Mouse (Mus musculus) hindbrain, embryonic 14.5 days (tissue): ENCODE results near the gene Alkbh4. TPM values are rescaled to one million over a fixed set of nuclear protein-coding genes. Genes with fewer than 3 reads are reported as not detected.
A peak's percentile ranks its signal among the peaks of the same experiment; 100 is the strongest.

Experiments
- ATAC-seq: fragments of 200-750 bp; cut with Nextera tagmentation; 2 replicates; pipeline ENCODE4 v1.8.0; 2017; ENCODE audit warnings: moderate number of reproducible peaks, mild to moderate bottlenecking, moderate TSS enrichment, moderate library complexity; ENCODE audit not compliant: low FRiP score
- DNase-seq: peaks from one replicate; pipeline ENCODE4 v3.0.0-alpha.2; 2015; ENCODE audit warnings: low spot score
- H3K27ac ChIP-seq: fragments of 300-500 bp; sonication (generic); 2 replicates; pipeline ENCODE4 v1.5.1; 2014; ENCODE audit warnings: mild to moderate bottlenecking, moderate library complexity
- H3K27me3 ChIP-seq: fragments of 300-500 bp; sonication (generic); 2 replicates; pipeline ENCODE4 v1.6.1; 2014; ENCODE audit warnings: mild to moderate bottlenecking, low read length, mixed read lengths; ENCODE audit not compliant: control insufficient read depth, insufficient read depth
- H3K36me3 ChIP-seq: fragments of 300-500 bp; sonication (generic); replicated peaks from 2 replicates; pipeline ENCODE4 v1.6.1; 2014; ENCODE audit not compliant: control insufficient read depth, insufficient read depth
- H3K4me1 ChIP-seq: fragments of 300-500 bp; sonication (generic); replicated peaks from 2 replicates; pipeline ENCODE4 v1.6.1; 2014; ENCODE audit warnings: antibody characterized with exemption, low read length, mixed read lengths; ENCODE audit not compliant: control insufficient read depth, insufficient read depth
- H3K4me2 ChIP-seq: fragments of 300-500 bp; sonication (generic); replicated peaks from 2 replicates; pipeline ENCODE4 v1.6.1; 2014; ENCODE audit warnings: mild to moderate bottlenecking, moderate library complexity
- H3K4me3 ChIP-seq: fragments of 300-500 bp; sonication (generic); replicated peaks from 2 replicates; pipeline ENCODE4 v1.5.1; 2014; ENCODE audit warnings: mild to moderate bottlenecking, low read length
- H3K9ac ChIP-seq: fragments of 300-500 bp; sonication (generic); 2 replicates; pipeline ENCODE4 v1.6.1; 2014
- H3K9me3 ChIP-seq: fragments of 300-500 bp; sonication (generic); 2 replicates; pipeline ENCODE4 v1.6.1; 2016; ENCODE audit warnings: low read length; ENCODE audit not compliant: control insufficient read depth
- WGBS: fragments of 180-500 bp; shearing (Covaris S2); extraction: QIAGEN DNeasy Blood & Tissue Kit; methylation state at CpG from one replicate; pipeline ENCODE4 v1.1.7; 2014; 5-methylcytosine and 5-hydroxymethylcytosine counted together
- polyA plus RNA-seq: library from polyadenylated mRNA; unstranded; fragments of >200 nt; fragmentation: Nextera tagmentation; extraction: Ambion mirVana; gene quantifications from 2 replicates; pipeline ENCODE4 v1.2.1, GENCODE M21; 2014

The Alkbh4 gene
- polyA plus RNA-seq, 1 experiment from 2014 or later: 17.1 TPM

GRCm38 (mm10) chr5:136171363-136172341, 35.7 kb downstream of the Alkbh4 start:
- H3K9me3 ChIP-seq: no peaks in the 10 kb centered on the region
- peaks cover 17% of the 10 kb centered on the region for H3K4me1 ChIP-seq
- H3K27me3 ChIP-seq: no peaks in the 10 kb centered on the region
- peak overlapping the region; percentile 81 for H3K27ac ChIP-seq
- peak overlapping the region; percentile 61 for H3K4me2 ChIP-seq
- H3K4me3 ChIP-seq: peak overlapping the region; percentile 68
- ATAC-seq (no peak), DNase-seq (no peak)
- H3K36me3 ChIP-seq: peaks cover 5% of the 10 kb centered on the region; the same call in 1 of the 2 replicates
- WGBS: 40% methylated on average over 17 of the region's 17 CpGs
- peak overlapping the region; percentile 85 for H3K9ac ChIP-seq

- H3K9ac ChIP-seq: no peak overlapping the region
- no peaks in the 10 kb centered on the region for H3K9me3 ChIP-seq
- no peak overlapping the region for H3K4me2 ChIP-seq
- peaks cover 2% of the 10 kb centered on the region; the same call in 1 of the 2 replicates for H3K36me3 ChIP-seq
- no peak overlapping the region for H3K27ac ChIP-seq
- peaks cover 17% of the 10 kb centered on the region for H3K4me1 ChIP-seq
- WGBS: 83% methylated on average over 9 of the region's 9 CpGs
- no peak overlapping the region for H3K4me3 ChIP-seq
- H3K27me3 ChIP-seq: no peaks in the 10 kb centered on the region
- ATAC-seq: no peak
- DNase-seq: no peak
Observed at GRCm38 (mm10) chr5:136172939-136173338, 37.0 kb downstream of the Alkbh4 start.

GRCm38 (mm10) chr5:136173606-136174463, 37.9 kb downstream of the Alkbh4 start:
- Histone ChIP-seq H3K4me2 (no peak overlapping the region), H3K27ac (peak overlapping the region; percentile 55; the same call in 1 of the 2 replicates), H3K9ac (no peak overlapping the region), H3K27me3 (no peaks in the 10 kb centered on the region), H3K4me1 (peaks cover 17% of the 10 kb centered on the region), H3K9me3 (no peaks in the 10 kb centered on the region), H3K36me3 (peaks cover 11% of the 10 kb centered on the region), H3K4me3 (no peak overlapping the region)
- DNase-seq (no peak), ATAC-seq (no peak)
- WGBS: 40% methylated on average over 9 of the region's 9 CpGs

- Histone ChIP-seq H3K4me3 (no peak overlapping the region), H3K9me3 (no peaks in the 10 kb centered on the region), H3K4me2 (no peak overlapping the region), H3K9ac (no peak overlapping the region), H3K27me3 (no peaks in the 10 kb centered on the region), H3K27ac (no peak overlapping the region), H3K4me1 (no peaks in the 10 kb centered on the region), H3K36me3 (peaks cover 66% of the 10 kb centered on the region)
- 86% methylated on average over 5 of the region's 5 CpGs for WGBS
- ATAC-seq (no peak), DNase-seq (no peak)
Observed at GRCm38 (mm10) chr5:136179594-136179993, 43.6 kb downstream of the Alkbh4 start.

GRCm38 (mm10) chr5:136181197-136181596, 45.3 kb downstream of the Alkbh4 start:
- Histone ChIP-seq H3K27me3 (no peaks in the 10 kb centered on the region), H3K9me3 (no peaks in the 10 kb centered on the region), H3K4me2 (no peak overlapping the region), H3K4me3 (no peak overlapping the region), H3K9ac (no peak overlapping the region), H3K27ac (no peak overlapping the region), H3K36me3 (peaks cover 80% of the 10 kb centered on the region), H3K4me1 (no peaks in the 10 kb centered on the region)
- ATAC-seq: no peak
- 94% methylated on average over 6 of the region's 6 CpGs for WGBS
- no peak for DNase-seq

GRCm38 (mm10) chr5:136182049-136182448, 46.1 kb downstream of the Alkbh4 start:
- no peak for DNase-seq
- Histone ChIP-seq H3K4me2 (no peak overlapping the region), H3K4me1 (no peaks in the 10 kb centered on the region), H3K27ac (no peak overlapping the region), H3K36me3 (peaks cover 83% of the 10 kb centered on the region), H3K9ac (no peak overlapping the region), H3K9me3 (no peaks in the 10 kb centered on the region), H3K4me3 (no peak overlapping the region), H3K27me3 (no peaks in the 10 kb centered on the region)
- 93% methylated on average over 6 of the region's 6 CpGs for WGBS
- ATAC-seq: no peak

GRCm38 (mm10) chr5:136182830-136183229, 46.9 kb downstream of the Alkbh4 start:
- DNase-seq (no peak), ATAC-seq (no peak)
- Histone ChIP-seq H3K9me3 (no peaks in the 10 kb centered on the region), H3K9ac (no peak overlapping the region), H3K4me3 (no peak overlapping the region), H3K36me3 (peaks cover 87% of the 10 kb centered on the region), H3K27ac (no peak overlapping the region), H3K27me3 (no peaks in the 10 kb centered on the region), H3K4me1 (no peaks in the 10 kb centered on the region), H3K4me2 (no peak overlapping the region)
- WGBS: 94% methylated on average over 4 of the region's 4 CpGs

GRCm38 (mm10) chr5:136183766-136184165, 47.8 kb downstream of the Alkbh4 start:
- H3K9ac ChIP-seq: no peak overlapping the region
- peaks cover 87% of the 10 kb centered on the region for H3K36me3 ChIP-seq
- H3K4me3 ChIP-seq: no peak overlapping the region
- H3K4me1 ChIP-seq: no peaks in the 10 kb centered on the region
- H3K4me2 ChIP-seq: no peak overlapping the region
- H3K9me3 ChIP-seq: no peaks in the 10 kb centered on the region
- H3K27ac ChIP-seq: no peak overlapping the region
- no peaks in the 10 kb centered on the region for H3K27me3 ChIP-seq
- ATAC-seq (no peak), DNase-seq (no peak)
- WGBS: 91% methylated on average over 7 of the region's 7 CpGs

- DNase-seq (peak; percentile 75), ATAC-seq (no peak)
- 52% methylated on average over 4 of the region's 4 CpGs for WGBS
- Histone ChIP-seq H3K4me1 (no peaks in the 10 kb centered on the region), H3K9ac (no peak overlapping the region), H3K9me3 (no peaks in the 10 kb centered on the region), H3K36me3 (peaks cover 85% of the 10 kb centered on the region), H3K4me2 (no peak overlapping the region), H3K27me3 (no peaks in the 10 kb centered on the region), H3K4me3 (no peak overlapping the region), H3K27ac (no peak overlapping the region)
Observed at GRCm38 (mm10) chr5:136186723-136187122, 50.8 kb downstream of the Alkbh4 start.
